Mouse (Mus musculus) urinary bladder, adult 2 months (tissue): ENCODE measurements around the gene Flywch1. TPM values are rescaled to one million over a fixed set of nuclear protein-coding genes. Genes with fewer than 3 reads are reported as not detected.

ENCODE experiments used
- DNase-seq: peaks from one replicate; pipeline ENCODE4 v3.0.0; 2022; ENCODE audit warnings: low spot score
- polyA plus RNA-seq: library from polyadenylated mRNA; depleted of rRNA; stranded (reverse); fragments of >200 nt; gene quantifications from 2 replicates; pipeline ENCODE4 v1.2.3, GENCODE M21; 2012

The Flywch1 gene
- polyA plus RNA-seq, 1 experiment, result 35.0 TPM

DNA sequence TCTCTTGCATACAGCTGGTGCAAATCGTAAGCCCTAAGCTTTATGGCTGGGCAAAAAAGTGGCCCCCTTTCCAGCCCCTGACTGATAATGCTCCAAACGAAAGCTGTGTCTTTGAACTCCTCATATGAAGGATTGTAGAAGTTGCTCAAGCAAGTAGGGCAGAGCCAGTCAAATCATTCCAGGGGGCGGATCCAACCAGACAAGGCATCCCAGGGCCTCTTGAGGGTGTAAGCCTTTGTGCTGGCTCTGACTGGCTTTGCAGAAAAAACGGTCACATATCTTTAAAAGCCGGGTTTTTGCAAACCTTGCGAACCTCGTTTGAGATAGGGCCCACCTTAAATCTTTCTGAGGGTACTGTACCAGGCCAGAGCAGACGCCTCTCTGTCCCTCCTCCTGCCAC, 27.3 kb downstream of the Flywch1 start:
- DNase-seq, result no peak

DNA sequence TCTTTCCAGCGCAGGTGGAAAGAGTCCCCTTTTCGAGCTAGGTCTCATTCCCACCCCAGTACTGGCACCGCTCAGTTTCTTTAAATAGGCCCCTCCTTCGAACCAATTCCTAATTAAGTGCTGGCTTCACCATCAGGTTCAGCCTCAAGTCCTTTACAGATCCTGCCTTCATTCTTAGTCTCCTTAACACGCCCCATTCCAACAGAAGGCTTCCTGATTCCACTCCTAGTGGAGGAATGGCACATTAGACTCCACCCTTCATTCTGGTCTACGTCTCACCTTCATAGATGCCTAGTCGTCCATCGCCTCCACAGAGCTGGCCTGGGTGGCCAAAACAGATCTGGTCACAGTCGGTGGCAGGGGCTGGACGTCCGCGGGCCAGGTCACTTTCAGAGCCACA, 28.5 kb downstream of the Flywch1 start:
- DNase-seq, result no peak

DNA sequence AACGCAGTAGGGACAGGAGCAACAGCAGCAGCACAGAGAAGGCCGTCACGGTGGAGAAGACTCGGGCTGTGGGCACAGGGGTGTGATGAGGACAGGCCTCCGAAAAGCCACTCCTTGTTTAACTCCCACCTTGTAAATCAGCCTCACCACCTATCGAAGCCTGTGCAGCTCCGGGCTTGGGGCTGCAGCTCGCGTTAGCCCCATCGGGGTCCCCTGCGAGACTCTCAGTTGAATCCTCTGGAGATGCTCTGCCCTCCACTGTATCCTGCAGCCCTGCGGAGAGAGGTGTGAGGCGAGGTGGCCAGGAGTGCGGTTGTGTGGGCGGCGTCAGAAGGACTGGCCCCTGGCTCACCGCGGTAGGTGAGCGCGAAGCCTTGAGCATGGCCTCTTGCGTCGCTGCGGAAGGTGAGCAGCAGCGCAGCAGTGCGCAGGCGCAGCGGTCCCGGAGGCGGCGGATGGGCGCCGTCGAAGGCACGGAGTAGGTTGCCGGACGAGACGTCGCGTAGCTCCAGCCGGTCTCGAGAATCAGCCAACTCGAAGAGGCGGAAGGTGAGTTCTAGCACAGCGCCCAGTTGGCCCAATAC, 29.1 kb downstream of the Flywch1 start:
- DNase-seq, result no peak

DNA sequence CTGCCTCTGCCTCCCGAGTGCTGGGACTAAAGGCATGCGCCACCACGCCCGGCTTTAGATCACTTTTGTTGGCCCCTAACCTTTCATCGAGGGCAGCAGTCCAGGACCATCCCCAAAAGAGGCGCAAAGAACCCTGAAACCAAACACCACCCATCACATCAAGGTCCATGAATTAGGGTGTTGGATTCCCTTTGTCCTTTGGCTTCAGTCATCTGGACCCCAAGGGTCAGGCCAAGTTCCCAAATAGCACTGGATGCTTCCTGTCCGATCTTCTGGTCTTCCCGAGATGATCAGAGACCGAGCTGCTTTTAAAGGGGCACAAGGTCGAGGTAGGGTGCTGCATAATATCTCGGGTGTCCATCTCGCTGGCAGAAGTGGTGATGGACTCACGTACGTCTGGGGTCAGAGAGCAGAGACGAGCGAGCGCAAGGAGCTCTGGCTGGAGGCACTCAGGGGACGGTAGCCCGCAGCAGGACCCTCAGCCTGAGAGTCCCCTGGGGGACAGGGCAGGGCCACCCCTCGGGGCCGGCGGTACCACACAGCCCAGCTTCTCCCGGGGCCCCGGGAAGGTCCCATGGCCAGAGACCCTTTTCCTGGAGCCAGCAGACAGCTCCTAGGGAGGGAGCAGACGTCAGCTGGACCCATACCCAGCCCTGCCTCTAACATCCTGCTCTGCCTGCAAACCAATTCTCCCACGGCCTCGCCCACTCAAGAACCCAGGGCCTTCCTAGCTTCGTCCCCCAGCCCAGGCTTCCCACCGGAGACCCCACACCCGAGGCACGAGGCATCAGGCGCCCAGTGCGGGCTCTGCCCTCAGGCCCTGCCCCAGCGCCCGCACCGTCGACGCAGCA, 29.8 kb downstream of the Flywch1 start:
- no peak for DNase-seq

DNA sequence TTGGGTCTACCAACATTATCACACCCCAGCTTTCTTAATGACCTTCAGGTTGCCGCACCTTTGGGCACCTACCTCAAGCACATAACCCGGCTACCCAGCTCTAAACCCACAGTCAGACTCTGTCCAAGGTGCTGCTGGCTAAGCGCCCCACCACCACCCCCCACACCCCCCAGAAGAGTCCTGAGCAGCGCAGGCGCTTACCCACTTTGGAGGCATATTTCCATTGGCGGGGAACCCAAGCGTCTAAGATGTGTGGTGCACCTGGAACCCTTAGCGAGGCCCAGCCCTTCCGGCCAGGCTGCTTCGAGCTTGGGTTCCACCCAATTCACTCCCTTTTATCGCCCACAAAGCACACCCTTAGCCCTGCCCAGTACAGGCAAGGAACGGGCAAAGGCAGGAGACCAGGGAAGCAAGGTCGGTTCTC, 30.8 kb downstream of the Flywch1 start, which contains the start of gene Paqr4:
TSS of gene Paqr4 (minus strand) at position 270 of the 424 bp plus-strand sequence.
- no peak for DNase-seq

DNA sequence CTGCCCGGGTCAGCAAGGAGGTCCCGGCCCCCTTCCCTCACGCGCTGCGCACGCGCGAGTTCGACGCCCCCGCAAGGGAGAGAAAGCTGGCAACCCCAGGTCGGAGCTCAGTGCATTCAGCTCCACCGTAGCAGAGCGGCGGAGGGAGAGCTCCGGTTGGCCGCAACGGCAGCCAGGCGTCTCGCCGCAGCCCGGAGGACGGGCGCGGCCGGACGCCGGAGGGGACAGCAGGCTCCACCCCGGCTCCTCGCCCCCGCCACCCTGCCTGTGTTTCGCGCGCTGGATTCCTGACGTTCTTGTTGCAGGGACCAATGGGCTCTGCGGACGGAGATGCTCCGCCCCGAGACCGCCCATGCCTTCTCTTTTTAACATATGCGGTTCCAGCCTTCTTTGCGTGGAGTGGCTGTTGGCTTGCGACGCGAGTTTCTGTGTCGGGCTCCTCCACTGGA, 31.2 kb downstream of the Flywch1 start:
- peak; percentile 71 for DNase-seq

DNA sequence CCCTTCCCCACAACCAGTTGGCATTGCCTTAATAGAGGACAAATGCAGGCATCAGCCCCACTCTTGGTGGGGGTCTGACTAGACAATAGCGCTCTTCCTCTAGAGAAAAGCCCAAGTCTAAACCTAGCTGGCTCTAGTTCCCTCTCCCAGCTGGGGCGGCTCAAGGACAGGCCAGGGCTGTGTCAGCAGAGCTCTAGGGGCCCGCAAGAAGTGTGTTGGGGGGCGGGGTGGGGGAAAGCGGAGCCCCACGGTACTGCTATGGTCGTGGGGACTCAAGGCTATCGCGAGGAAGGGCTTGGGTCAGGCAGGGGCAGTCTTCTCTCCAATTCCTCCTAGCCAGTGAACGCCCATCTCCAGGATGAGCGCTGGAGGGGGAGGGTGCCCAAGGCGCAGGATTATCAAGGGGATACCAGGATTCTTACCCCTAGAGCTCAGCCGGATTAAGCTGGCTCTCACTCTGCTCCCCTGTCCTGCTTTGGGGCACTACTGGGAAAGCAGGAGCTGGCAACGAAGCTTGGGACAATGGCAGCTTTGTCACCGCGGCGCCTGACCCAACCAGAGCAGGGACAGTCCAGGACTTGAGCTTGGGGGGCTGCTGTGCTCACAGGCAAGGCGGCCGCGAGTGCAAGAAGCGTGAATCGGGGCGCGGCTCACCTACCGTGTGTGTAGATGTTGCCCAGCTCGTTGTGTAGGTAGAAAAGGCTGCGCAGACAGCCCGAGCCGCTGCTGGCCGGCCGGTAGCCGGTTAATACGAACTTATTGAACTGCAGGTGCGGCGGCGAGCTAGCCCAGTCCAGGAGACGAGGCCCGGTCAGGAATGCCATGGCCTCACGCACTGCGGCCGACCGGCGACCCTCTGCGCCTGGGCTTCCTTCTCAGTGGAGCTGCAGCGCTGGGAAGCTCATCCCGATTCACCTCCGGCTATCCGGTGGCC, 31.9 kb downstream of the Flywch1 start:
- DNase-seq, result no peak

DNA sequence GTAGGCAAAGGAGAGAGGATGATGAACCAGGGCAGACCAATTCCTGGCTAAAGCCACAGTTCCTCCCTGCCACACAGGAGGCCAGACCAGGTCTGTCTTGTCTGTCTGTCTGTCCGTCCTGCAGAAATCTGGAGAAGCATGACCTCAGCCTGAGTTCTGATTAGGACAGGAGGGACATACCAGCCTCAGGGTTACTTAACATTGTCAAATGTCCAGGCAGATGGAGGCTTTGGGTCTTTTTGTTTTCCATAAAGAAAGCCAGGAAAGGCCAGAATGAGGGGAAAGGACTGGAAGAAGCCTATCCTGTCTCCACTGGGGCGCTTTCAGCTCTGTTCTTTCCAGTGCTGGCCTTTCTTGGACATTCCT, 32.6 kb downstream of the Flywch1 start:
- no peak for DNase-seq

DNA sequence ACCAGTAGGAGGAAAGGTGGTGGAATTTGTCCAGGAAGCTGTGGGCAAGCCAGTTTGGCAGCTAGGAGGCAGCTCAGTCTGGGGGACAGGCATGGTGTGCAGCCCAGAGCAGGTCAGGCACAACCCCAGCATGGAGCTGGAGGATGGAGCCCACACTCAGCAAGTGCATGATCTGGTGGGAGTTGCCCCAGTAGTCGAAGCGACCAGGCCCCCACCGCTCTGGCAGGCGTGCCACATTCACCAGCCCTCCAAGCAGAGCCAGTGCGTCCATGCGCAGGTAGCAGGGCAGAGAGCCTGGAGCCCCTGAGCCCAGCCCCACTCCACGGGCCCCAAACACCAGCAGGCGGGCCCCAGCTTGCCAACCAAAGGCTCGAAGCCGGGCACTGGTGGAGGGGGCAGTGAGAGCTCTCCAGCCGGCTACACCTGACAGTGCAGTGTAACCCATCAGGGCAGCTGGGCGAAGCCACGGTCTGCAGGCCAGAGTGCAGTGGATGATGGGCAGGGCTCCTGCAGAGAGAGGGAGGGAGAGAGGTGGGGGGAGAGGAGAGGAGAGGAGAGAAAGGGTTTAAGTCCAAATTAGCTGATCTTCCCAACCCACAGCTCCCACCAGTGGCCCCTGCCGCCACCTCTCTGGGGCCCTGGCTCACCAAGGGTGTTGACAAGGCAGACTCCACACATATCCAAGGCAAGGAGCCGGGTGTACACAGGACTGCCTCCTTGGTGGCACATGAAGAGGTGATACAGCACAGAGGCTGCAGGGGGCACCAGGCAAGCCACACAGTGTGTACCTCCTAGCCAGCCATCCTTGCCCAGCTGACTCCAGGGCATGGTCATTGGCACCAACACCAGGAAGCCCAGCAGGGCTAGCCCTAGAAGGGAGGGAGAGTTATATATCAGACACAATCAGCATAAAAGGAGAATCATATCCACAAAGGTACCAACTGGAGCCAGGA, 33.6 kb downstream of the Flywch1 start:
- DNase-seq, result no peak

DNA sequence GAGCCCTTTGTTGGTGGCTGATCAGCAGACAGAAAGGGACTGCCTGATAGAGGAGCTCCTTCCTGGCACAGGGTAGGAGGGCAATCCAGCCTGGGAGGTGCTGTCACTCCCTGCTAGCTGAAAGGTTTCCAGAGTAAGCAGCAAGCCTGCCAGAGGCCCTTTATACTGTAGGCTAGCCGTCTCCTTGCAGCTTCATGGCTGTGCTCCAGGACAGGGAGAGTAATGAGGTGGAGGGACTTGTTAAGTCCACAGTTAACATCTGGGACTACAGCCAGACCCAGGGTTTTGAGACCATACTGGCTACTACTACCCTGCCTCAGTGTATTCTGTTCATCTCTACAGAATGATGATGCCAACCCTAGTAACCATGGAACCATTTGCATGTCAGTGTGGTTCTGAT, 37.1 kb downstream of the Flywch1 start:
- no peak for DNase-seq

DNA sequence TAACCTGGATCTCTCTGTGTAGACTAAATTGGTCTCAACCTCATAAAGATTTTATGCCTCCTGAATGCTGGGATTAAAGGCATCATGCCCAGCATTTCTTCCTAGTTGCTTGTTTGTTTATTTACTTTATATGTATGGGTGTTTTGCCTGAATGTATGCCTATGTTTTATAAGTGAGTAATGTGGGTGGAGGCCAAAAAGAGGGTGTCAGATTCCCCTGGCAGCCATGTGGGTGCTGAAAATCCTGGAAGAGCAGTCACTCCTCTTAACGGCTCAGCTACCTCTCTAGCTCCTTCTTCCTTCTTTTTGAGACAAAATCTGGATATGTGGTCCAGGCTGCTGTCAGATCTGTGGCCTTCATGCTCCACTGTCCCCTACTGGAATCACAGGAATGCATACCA, 41.0 kb downstream of the Flywch1 start:
- DNase-seq, result no peak

DNA sequence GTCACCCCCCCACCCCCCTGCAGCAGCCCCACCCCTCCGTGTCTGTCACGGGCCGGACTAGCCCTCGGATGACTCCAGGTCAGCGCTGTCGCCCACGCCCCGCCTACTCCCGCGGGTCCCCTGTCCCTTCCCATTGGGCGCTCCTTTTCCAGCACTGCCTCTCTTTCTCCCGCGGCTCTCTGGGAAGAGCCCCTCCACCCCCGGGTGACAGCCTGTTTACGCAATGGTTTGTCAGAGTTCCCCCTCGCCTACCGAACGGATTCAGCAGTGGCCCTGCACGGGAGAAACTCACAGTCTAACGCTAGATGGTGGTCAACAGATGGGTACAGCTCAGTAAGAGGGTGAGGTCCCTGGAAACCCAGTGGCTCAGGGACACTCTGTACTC, 44.7 kb downstream of the Flywch1 start:
- DNase-seq, result no peak

DNA sequence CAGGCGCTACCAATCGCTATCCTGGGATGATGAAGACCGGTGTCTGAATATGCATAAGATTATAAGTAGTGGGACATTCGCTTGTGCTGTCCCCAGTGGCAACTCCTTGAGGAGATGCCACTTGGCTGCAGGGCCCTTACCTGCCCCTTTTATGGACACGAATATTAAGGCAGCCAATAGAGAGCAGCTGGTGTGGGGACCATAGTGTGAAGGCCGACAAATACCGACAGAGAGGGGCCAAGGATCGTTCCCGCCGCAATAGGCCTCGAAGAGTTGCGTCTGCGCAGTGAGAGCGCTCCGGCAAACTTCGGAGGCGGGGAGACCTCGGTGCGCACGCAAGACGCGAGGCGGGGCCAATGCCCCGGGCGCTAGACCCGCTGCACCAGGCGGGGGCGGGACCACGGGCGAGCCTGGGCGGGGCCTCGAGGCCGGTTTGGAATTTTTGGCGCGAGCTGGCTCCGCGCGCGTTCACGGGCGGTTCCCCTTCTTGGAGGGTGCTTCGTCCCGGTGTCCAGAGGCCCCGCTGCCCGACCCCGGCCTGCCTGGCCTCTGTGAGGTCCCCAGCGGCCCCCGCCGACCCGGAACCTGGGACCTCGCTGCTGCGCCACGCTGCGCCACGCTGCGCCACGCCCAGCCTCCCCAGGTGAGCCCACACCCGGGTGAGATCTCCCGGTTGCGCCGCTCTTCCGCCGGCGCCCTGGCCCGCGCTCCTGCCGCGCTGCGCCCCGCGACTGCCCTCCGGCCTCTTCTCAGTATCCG, 45.2 kb downstream of the Flywch1 start, which contains the start of gene Pkmyt1:
TSS of gene Pkmyt1 (plus strand) at position 338 of the 759 bp plus-strand sequence.
- peak; percentile 90 for DNase-seq

DNA sequence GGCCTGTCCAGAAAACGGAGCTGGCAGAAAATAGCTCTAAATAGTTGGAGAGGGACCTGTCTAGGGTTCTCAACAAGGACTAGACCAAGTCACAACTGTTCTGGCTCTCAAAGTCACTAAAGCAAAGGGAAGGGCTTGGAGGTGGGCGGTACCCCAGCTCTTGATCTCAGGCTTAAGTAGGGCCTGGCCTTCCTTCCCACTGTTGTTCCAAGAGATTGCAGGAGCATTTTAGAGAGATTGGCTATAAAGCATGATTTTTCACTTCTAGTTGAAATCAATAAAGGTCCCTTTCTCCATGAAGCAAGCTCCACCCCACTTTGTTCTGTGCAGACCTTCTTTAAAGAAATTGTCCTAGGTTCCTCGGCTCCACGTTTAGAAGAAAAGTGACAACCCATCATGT, 45.9 kb downstream of the Flywch1 start:
- no peak for DNase-seq

DNA sequence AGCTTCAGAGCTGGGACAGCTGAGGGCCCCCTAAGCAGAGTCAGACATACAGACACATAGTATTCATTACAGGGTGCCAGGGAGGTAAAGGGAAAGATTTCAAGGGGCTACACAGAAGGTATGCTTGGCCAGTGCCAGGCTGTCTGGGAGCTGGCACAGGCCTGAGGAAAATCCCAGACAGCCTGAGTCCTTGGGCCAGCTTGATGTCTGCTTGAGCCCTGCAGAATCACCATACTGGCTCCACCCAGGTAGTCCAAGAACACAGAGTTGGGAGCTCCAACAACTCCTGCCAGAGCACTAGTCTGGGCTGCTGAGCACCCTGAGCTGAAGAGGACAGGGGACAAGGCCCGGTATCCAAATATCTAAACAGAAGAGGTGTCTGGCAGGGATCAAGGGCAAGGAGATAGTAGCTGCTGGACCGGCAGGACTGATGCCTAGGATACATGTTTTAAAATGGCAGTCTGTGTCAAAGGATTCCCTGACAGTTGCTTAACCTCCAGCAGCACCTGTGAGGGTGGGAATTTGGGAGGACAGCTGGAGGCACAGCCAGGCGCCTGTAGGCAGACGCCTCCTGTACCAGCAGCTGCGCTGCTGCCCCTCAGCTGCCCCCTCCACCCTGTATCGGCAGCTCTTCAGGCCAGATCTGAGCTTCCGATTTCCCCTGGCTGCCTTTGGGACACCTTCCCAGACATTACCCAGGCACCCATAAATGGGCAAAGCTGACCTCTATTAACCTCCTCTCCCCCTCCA, 48.9 kb downstream of the Flywch1 start, which contains the start of gene 1520401A03Rik:
TSS of gene 1520401A03Rik (minus strand) at position 408 of the 750 bp plus-strand sequence.
- DNase-seq, result no peak

DNA sequence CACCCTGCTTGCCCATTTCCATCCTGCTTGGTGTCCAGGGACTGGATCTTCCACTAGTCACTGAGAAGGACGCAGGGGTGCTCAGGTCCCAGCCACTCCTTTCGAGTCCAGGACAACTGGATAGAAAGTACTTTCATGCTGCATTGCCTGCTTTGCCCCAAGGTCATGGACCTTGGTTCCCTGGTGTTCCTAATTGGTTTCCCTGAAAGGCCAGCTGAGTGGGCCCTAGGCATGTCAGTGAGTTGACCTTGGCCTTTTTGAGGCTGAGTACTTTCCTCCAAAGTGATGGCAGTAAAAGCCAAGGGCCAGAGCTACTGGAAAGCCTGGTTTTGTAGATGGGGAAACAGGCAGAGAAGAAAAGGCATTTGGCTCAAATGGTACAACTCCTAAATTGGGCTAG, 49.5 kb downstream of the Flywch1 start:
- DNase-seq, result no peak

DNA sequence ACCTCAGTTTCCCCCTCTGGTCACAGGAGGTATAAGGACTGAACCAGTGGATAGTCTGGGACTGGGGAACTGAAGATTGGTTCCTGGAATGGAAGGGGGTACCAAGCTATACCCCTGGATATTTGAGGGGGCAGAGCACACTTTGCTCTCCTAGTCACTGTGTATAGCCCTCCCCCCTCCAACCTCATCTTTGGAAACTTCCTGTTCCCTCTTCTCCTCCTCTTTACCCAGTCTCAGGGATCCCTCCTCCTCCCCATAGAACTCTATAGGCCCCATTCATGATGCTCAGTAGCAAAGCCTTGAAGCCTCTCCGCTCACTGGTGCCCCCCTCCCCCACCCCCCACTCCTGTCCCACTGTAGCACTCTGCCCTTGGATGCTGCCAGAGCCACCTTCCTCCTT, 51.9 kb downstream of the Flywch1 start:
- no peak for DNase-seq

DNA sequence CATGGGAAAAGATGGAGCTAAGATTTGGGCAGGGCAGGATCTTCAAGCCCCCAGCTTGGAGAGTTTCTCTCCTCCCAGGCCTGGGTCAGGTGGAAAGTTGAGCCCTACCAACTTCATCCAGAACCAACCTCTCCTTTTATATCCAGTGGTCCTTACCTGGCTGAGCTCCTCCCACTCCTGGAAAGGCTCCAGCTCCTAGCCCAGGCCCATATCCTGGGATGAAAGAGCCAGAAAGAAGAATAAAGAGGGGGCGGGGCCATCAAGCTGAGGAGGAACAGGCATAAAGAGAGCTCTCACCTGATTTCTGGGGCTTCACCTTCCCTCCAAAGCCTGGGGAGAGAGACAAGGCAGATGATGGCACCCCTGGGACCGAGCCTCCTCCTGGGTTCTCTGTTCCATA, 54.4 kb downstream of the Flywch1 start:
- no peak for DNase-seq

DNA sequence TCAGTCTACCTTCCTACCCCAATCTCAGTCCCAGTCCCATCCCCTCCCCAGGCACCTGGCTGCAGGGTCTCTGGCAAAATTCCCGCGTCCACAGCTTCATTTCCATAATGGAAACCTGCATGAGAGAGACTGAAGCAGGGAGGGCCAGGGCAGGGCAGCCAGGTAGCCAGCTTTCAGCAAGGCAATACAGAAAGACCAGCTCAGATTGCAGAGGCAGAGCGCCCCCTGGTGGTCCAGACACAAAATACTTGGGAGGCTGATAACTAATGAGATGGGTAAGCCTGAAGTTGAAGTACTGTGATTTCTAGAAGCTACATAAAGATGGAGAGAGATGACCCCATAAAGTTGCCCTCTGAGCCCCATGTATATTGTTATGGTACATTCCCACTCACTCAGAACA, 65.2 kb downstream of the Flywch1 start:
- peak; percentile 64 for DNase-seq
